Mouse (Mus musculus): Measurements from ENCODE around the gene Eef1e1. TPM values are rescaled to one million over a fixed set of nuclear protein-coding genes. Genes with fewer than 3 reads are reported as not detected.

Gene Eef1e1
- polyA plus RNA-seq, 1 experiment, result 104 TPM

GRCm38 (mm10) chr13:38670051-38670450, 11.2 kb upstream of the Eef1e1 start:
- no peak for TF ChIP-seq POLR2A (IDR thresholded peaks at IDR 0.05; ENCODE audit: insufficient read depth, low read length)
- no peak for TF ChIP-seq CTCF (IDR thresholded peaks at IDR 0.05; ENCODE audit: low read depth, low read length)
- TF ChIP-seq EP300 (IDR thresholded peaks at IDR 0.05; ENCODE audit: insufficient read depth, low read depth, low read length), result no peak
- Histone ChIP-seq H3K36me3 (ENCODE audit: control insufficient read depth, insufficient read depth, low read length, poor library complexity, severe bottlenecking) (no peaks in the 10 kb centered on the region), H3K9me3 (replicated peaks; ENCODE audit: control insufficient read depth, insufficient read depth, low read length, poor library complexity, severe bottlenecking) (no peaks in the 10 kb centered on the region), H3K27ac (ENCODE audit: insufficient read depth, low read length) (no peak overlapping the region), H3K9ac (ENCODE audit: low read depth, poor library complexity, severe bottlenecking) (no peak overlapping the region), H3K4me3 (ENCODE audit: low read depth, low read length) (no peak overlapping the region), H3K4me1 (ENCODE audit: control insufficient read depth, insufficient read depth, low read length) (peaks cover 2% of the 10 kb centered on the region), H3K27me3 (ENCODE audit: control insufficient read depth, insufficient read depth, low read length, poor library complexity, severe bottlenecking) (no peaks in the 10 kb centered on the region)

DNA sequence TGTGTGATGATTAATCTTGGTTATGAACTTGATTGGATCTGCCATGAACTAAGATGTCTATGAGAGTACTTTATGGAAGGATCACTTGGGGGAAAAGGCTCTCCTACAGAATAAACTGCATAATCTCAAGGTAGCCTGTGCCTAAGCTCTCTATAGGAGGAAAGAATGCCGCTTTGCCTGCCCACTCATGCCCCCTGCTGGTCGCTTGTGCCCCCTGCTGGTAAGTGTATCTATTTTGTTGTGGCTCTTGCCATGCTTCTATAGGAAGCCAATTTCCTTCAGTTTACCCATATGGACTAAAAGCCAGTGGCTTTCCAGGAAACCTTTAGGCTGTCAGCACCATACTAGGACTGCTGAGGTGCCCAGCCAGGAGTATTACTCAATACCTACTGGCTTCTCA, 9.7 kb upstream of the Eef1e1 start:
- TF ChIP-seq EP300 (IDR thresholded peaks at IDR 0.05; ENCODE audit: insufficient read depth, low read depth, low read length) (no peak), CTCF (IDR thresholded peaks at IDR 0.05; ENCODE audit: low read depth, low read length) (peak; percentile 78), POLR2A (IDR thresholded peaks at IDR 0.05; ENCODE audit: insufficient read depth, low read length) (no peak)
- Histone ChIP-seq H3K4me3 (ENCODE audit: low read depth, low read length) (no peak overlapping the region), H3K9me3 (replicated peaks; ENCODE audit: control insufficient read depth, insufficient read depth, low read length, poor library complexity, severe bottlenecking) (no peaks in the 10 kb centered on the region), H3K9ac (ENCODE audit: low read depth, poor library complexity, severe bottlenecking) (no peak overlapping the region), H3K36me3 (ENCODE audit: control insufficient read depth, insufficient read depth, low read length, poor library complexity, severe bottlenecking) (no peaks in the 10 kb centered on the region), H3K4me1 (ENCODE audit: control insufficient read depth, insufficient read depth, low read length) (peaks cover 5% of the 10 kb centered on the region), H3K27ac (ENCODE audit: insufficient read depth, low read length) (no peak overlapping the region), H3K27me3 (ENCODE audit: control insufficient read depth, insufficient read depth, low read length, poor library complexity, severe bottlenecking) (no peaks in the 10 kb centered on the region)

GRCm38 (mm10) chr13:38664753-38665152, 5.9 kb upstream of the Eef1e1 start:
- H3K27me3 ChIP-seq (ENCODE audit: control insufficient read depth, insufficient read depth, low read length, poor library complexity, severe bottlenecking), result no peaks in the 10 kb centered on the region
- TF ChIP-seq EP300 (IDR thresholded peaks at IDR 0.05; ENCODE audit: insufficient read depth, low read depth, low read length) (no peak), CTCF (IDR thresholded peaks at IDR 0.05; ENCODE audit: low read depth, low read length) (no peak), POLR2A (IDR thresholded peaks at IDR 0.05; ENCODE audit: insufficient read depth, low read length) (no peak)
- H3K27ac ChIP-seq (ENCODE audit: insufficient read depth, low read length), result no peak overlapping the region
- H3K9ac ChIP-seq (ENCODE audit: low read depth, poor library complexity, severe bottlenecking), result no peak overlapping the region
- H3K36me3 ChIP-seq (ENCODE audit: control insufficient read depth, insufficient read depth, low read length, poor library complexity, severe bottlenecking), result no peaks in the 10 kb centered on the region
- peaks cover 5% of the 10 kb centered on the region for H3K4me1 ChIP-seq (ENCODE audit: control insufficient read depth, insufficient read depth, low read length)
- no peak overlapping the region for H3K4me3 ChIP-seq (ENCODE audit: low read depth, low read length)
- H3K9me3 ChIP-seq (replicated peaks; ENCODE audit: control insufficient read depth, insufficient read depth, low read length, poor library complexity, severe bottlenecking), result peaks cover 10% of the 10 kb centered on the region; the same call in 1 of the 2 replicates

DNA sequence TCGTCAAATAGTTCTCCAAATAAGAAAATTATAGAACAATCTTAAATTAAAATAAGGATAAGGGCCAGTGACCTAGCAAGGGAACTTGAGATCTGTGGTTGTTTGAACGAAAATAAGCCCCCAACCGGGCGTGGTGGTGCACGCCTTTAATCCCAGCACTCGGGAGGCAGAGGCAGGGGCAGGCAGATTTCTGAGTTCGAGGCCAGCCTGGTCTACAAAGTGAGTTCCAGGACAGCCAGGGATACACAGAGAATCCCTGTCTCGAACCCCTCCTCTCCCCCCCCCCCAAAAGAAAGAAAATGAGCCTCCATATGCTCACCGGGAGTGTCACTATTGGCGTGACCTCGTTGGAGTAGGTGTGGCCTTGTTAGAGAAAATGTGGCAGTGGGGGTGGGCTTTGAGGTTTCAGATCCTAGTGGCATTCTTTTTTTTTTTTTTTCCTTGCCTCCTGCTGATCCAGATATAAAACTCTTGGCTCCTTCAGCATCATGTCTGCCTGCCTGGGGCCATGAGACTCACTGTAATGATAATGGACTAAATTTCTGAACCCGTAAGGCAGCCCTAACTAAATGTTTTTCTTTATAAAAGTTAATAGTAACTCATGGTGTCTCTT, 772 bp upstream of the Eef1e1 start:
- Histone ChIP-seq H3K9me3 (replicated peaks; ENCODE audit: control insufficient read depth, insufficient read depth, low read length, poor library complexity, severe bottlenecking) (peaks cover 10% of the 10 kb centered on the region; the same call in 1 of the 2 replicates), H3K4me3 (ENCODE audit: low read depth, low read length) (no peak overlapping the region), H3K27me3 (ENCODE audit: control insufficient read depth, insufficient read depth, low read length, poor library complexity, severe bottlenecking) (no peaks in the 10 kb centered on the region), H3K9ac (ENCODE audit: low read depth, poor library complexity, severe bottlenecking) (no peak overlapping the region), H3K36me3 (ENCODE audit: control insufficient read depth, insufficient read depth, low read length, poor library complexity, severe bottlenecking) (peaks cover 24% of the 10 kb centered on the region), H3K27ac (ENCODE audit: insufficient read depth, low read length) (peak overlapping the region; percentile 70), H3K4me1 (ENCODE audit: control insufficient read depth, insufficient read depth, low read length) (peaks cover 5% of the 10 kb centered on the region)
- no peak for TF ChIP-seq CTCF (IDR thresholded peaks at IDR 0.05; ENCODE audit: low read depth, low read length)
- no peak for TF ChIP-seq POLR2A (IDR thresholded peaks at IDR 0.05; ENCODE audit: insufficient read depth, low read length)
- TF ChIP-seq EP300 (IDR thresholded peaks at IDR 0.05; ENCODE audit: insufficient read depth, low read depth, low read length), result no peak

- Histone ChIP-seq H3K4me1 (ENCODE audit: control insufficient read depth, insufficient read depth, low read length) (peaks cover 2% of the 10 kb centered on the region), H3K27me3 (ENCODE audit: control insufficient read depth, insufficient read depth, low read length, poor library complexity, severe bottlenecking) (no peaks in the 10 kb centered on the region), H3K4me3 (ENCODE audit: low read depth, low read length) (peak overlapping the region; percentile 90), H3K9me3 (replicated peaks; ENCODE audit: control insufficient read depth, insufficient read depth, low read length, poor library complexity, severe bottlenecking) (peaks cover 10% of the 10 kb centered on the region; the same call in 1 of the 2 replicates), H3K27ac (ENCODE audit: insufficient read depth, low read length) (no peak overlapping the region), H3K36me3 (ENCODE audit: control insufficient read depth, insufficient read depth, low read length, poor library complexity, severe bottlenecking) (peaks cover 41% of the 10 kb centered on the region), H3K9ac (ENCODE audit: low read depth, poor library complexity, severe bottlenecking) (peak overlapping the region; percentile 93)
- TF ChIP-seq POLR2A (IDR thresholded peaks at IDR 0.05; ENCODE audit: insufficient read depth, low read length), result no peak
Measured at GRCm38 (mm10) chr13:38657865-38658264, 993 bp downstream of the Eef1e1 start.

GRCm38 (mm10) chr13:38650292-38650691, 8.6 kb downstream of the Eef1e1 start:
- H3K36me3 ChIP-seq (ENCODE audit: control insufficient read depth, insufficient read depth, low read length, poor library complexity, severe bottlenecking), result peaks cover 91% of the 10 kb centered on the region
- H3K4me3 ChIP-seq (ENCODE audit: low read depth, low read length), result no peak overlapping the region
- TF ChIP-seq POLR2A (IDR thresholded peaks at IDR 0.05; ENCODE audit: insufficient read depth, low read length) (no peak), EP300 (IDR thresholded peaks at IDR 0.05; ENCODE audit: insufficient read depth, low read depth, low read length) (no peak), CTCF (IDR thresholded peaks at IDR 0.05; ENCODE audit: low read depth, low read length) (no peak)
- no peaks in the 10 kb centered on the region for H3K9me3 ChIP-seq (replicated peaks; ENCODE audit: control insufficient read depth, insufficient read depth, low read length, poor library complexity, severe bottlenecking)
- H3K9ac ChIP-seq (ENCODE audit: low read depth, poor library complexity, severe bottlenecking), result no peak overlapping the region
- no peaks in the 10 kb centered on the region for H3K4me1 ChIP-seq (ENCODE audit: control insufficient read depth, insufficient read depth, low read length)
- H3K27ac ChIP-seq (ENCODE audit: insufficient read depth, low read length), result no peak overlapping the region
- no peaks in the 10 kb centered on the region for H3K27me3 ChIP-seq (ENCODE audit: control insufficient read depth, insufficient read depth, low read length, poor library complexity, severe bottlenecking)
